Mouse (Mus musculus): ENCODE results near the gene 2410131K14Rik. TPM values are rescaled to one million over a fixed set of nuclear protein-coding genes. Genes with fewer than 3 reads are reported as not detected.

The 2410131K14Rik gene
- polyA plus RNA-seq, 1 experiment from 2014 or later: 16.0 TPM

DNA sequence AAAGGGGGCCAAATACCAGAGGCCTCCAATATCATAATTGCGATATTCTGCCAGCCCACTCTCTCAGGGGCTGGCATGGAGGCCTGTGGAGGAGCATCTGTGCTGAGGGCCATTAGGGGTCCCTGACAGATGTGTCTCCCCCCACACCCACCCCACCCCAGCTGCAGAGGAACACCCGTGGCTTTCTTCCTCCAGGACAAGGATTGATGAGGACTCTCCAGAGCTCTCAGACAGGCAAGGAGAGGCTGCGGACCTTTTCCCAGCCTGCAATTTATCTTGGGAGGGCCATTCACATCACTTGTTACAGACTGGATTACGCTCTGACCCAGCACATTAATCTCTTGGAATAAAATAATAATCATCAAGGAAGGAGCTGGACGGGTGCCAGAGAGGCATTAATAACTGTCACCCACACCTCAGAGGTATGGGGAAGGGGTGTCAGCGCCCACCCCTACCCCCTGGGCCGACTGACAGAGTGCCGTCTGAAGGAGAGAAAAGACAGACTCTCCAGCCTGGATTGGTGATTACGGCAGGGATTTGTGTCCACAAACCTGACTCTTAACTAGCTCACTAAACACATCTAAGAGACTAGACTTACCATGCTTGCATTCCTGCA lies 21.8 kb upstream of the 2410131K14Rik start:
- Histone ChIP-seq H3K36me3 (ENCODE audit: control insufficient read depth, insufficient read depth, low read length) (peaks cover 15% of the 10 kb centered on the region; the same call in 1 of the 2 replicates), H3K9me3 (ENCODE audit: control insufficient read depth, low read length) (no peaks in the 10 kb centered on the region), H3K27me3 (ENCODE audit: control insufficient read depth, insufficient read depth, low read length) (no peaks in the 10 kb centered on the region), H3K27ac (ENCODE audit: low read depth, low read length) (no peak overlapping the region; the same call in 1 of the 2 replicates), H3K9ac (replicated peaks; ENCODE audit: low read depth, low read length) (no peak overlapping the region), H3K4me1 (ENCODE audit: control insufficient read depth, insufficient read depth, low read length) (no peaks in the 10 kb centered on the region), H3K4me2 (ENCODE audit: low read depth, low read length) (no peak overlapping the region), H3K4me3 (ENCODE audit: low read depth, low read length) (no peak overlapping the region)
- no peak for ATAC-seq (ENCODE audit: low read depth)
- 40% methylated on average over 9 of the region's 9 CpGs for WGBS

- Histone ChIP-seq H3K9ac (replicated peaks; ENCODE audit: low read depth, low read length) (no peak overlapping the region), H3K4me2 (ENCODE audit: low read depth, low read length) (no peak overlapping the region), H3K27me3 (ENCODE audit: control insufficient read depth, insufficient read depth, low read length) (no peaks in the 10 kb centered on the region), H3K27ac (ENCODE audit: low read depth, low read length) (no peak overlapping the region), H3K4me3 (ENCODE audit: low read depth, low read length) (no peak overlapping the region), H3K4me1 (ENCODE audit: control insufficient read depth, insufficient read depth, low read length) (no peaks in the 10 kb centered on the region), H3K9me3 (ENCODE audit: control insufficient read depth, low read length) (no peaks in the 10 kb centered on the region), H3K36me3 (ENCODE audit: control insufficient read depth, insufficient read depth, low read length) (peaks cover 47% of the 10 kb centered on the region)
- ATAC-seq (ENCODE audit: low read depth): no peak
- WGBS: 94% methylated on average over 13 of the region's 13 CpGs
These were observed 14.9 kb upstream of the 2410131K14Rik start for GRCm38 (mm10) chr5:118230071-118230611.

DNA sequence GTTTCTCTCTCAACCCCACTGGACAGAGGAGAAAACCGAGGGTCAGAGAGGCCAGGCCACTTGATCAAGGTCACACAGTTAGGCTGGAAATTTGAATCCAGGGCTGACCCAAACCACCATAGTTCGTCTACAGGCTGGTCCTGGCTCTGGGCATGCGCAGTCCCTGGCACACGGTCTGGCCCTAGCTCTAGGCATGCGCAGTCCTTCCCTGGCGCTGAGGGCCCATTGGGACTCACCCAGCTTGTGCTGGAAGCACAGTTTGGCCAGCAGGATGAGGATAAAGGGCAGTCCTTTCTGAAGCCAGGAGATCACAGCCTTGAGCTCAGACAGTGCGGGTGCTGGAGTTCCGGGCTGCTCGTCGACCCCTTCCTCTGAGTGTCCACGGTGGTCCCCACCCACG lies 8.1 kb upstream of the 2410131K14Rik start:
- Histone ChIP-seq H3K4me1 (ENCODE audit: control insufficient read depth, insufficient read depth, low read length) (no peaks in the 10 kb centered on the region), H3K36me3 (ENCODE audit: control insufficient read depth, insufficient read depth, low read length) (peaks cover 29% of the 10 kb centered on the region), H3K9ac (replicated peaks; ENCODE audit: low read depth, low read length) (no peak overlapping the region), H3K4me2 (ENCODE audit: low read depth, low read length) (no peak overlapping the region), H3K4me3 (ENCODE audit: low read depth, low read length) (no peak overlapping the region), H3K27ac (ENCODE audit: low read depth, low read length) (no peak overlapping the region), H3K27me3 (ENCODE audit: control insufficient read depth, insufficient read depth, low read length) (no peaks in the 10 kb centered on the region), H3K9me3 (ENCODE audit: control insufficient read depth, low read length) (no peaks in the 10 kb centered on the region)
- no peak for ATAC-seq (ENCODE audit: low read depth)
- 82% methylated on average over 12 of the region's 12 CpGs for WGBS

DNA sequence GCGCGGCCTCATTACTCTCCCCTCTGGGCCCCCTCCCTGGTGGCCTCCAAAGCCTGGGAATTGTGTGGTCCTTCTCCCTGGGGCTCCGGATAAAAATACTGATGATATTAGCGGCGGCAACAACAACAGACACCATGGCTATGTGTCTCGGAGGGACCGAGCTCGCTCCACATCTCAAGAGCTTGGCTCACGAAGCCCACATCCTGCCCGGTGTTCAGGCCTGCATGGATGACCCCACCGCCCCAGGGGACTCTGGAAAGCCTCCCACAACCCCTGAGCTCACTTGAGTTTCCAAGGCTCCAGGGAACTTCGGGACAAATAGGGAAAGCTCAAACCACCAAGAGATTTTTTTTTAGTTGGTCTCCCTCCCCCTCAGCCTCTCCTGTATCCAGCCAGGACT lies 5.4 kb upstream of the 2410131K14Rik start:
- H3K4me3 ChIP-seq (ENCODE audit: low read depth, low read length): no peak overlapping the region
- no peaks in the 10 kb centered on the region for H3K27me3 ChIP-seq (ENCODE audit: control insufficient read depth, insufficient read depth, low read length)
- no peak for ATAC-seq (ENCODE audit: low read depth)
- no peak overlapping the region for H3K9ac ChIP-seq (replicated peaks; ENCODE audit: low read depth, low read length)
- no peak overlapping the region for H3K4me2 ChIP-seq (ENCODE audit: low read depth, low read length)
- H3K4me1 ChIP-seq (ENCODE audit: control insufficient read depth, insufficient read depth, low read length): peaks cover 8% of the 10 kb centered on the region
- no peaks in the 10 kb centered on the region for H3K9me3 ChIP-seq (ENCODE audit: control insufficient read depth, low read length)
- peaks cover 16% of the 10 kb centered on the region; the same call in 1 of the 2 replicates for H3K36me3 ChIP-seq (ENCODE audit: control insufficient read depth, insufficient read depth, low read length)
- WGBS: 89% methylated on average over 12 of the region's 12 CpGs
- no peak overlapping the region for H3K27ac ChIP-seq (ENCODE audit: low read depth, low read length)

DNA sequence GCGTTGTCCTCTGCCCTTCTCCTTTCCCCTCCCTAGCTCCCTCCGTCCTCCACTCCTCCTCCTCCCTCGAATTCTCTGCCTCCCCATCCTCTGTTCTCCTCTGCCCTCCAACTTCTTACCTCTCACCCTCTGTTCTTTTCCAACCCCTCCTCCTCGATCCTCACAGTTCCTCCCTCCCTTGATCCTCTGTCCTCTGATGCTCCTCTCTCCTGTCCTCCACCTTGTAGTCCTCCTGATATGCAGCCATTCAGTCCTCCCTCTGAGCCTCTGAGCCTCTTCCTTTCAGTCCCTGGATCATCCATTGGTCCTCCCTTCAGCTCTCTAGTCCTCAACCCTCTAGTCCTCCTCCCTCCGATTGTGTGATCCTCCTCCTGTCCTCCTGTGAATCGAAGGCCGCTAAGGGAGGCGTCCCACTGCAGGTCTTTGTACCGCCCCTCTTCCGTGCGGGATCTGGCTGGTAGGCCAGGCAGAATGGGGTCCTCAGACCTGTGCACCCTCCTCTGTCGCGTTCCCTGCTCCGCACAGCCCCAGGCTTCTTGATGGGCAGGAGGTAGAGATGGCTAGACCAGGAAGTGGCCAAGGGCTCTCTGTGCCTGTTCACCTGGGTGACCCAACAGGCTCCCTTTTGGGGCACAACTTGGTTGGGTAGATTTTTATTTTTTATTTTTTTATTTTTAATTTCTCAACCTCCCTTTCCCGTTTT lies 730 bp downstream of the 2410131K14Rik start:
- WGBS: 7% methylated on average over 15 of the region's 15 CpGs
- H3K36me3 ChIP-seq (ENCODE audit: control insufficient read depth, insufficient read depth, low read length): peaks cover 6% of the 10 kb centered on the region
- H3K27me3 ChIP-seq (ENCODE audit: control insufficient read depth, insufficient read depth, low read length): no peaks in the 10 kb centered on the region
- H3K9ac ChIP-seq (replicated peaks; ENCODE audit: low read depth, low read length): peak overlapping the region; percentile 47
- H3K9me3 ChIP-seq (ENCODE audit: control insufficient read depth, low read length): no peaks in the 10 kb centered on the region
- peak overlapping the region; percentile 81 for H3K27ac ChIP-seq (ENCODE audit: low read depth, low read length)
- no peak for ATAC-seq (ENCODE audit: low read depth)
- peak overlapping the region; percentile 57 for H3K4me3 ChIP-seq (ENCODE audit: low read depth, low read length)
- peak overlapping the region; percentile 81 for H3K4me2 ChIP-seq (ENCODE audit: low read depth, low read length)
- peaks cover 23% of the 10 kb centered on the region for H3K4me1 ChIP-seq (ENCODE audit: control insufficient read depth, insufficient read depth, low read length)

DNA sequence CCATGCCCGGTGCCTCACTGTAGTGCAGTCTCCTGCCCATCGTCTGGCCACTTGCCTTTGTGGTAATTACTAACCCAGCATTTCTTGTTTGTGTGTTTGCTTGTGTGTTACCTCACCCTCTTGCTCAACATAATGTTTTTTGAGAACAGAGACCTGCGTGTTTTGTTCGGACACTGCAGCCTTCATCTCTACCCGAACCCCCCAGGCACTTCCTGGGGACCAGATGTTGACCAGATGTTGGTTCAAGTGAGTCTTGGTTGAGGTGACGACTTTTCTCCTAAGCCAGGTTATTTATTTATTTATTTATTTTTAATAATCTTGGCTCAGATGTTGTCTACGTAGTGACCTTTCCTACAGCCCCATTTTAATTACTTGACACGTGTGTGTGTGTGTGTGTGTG lies 2.4 kb downstream of the 2410131K14Rik start:
- ATAC-seq (ENCODE audit: low read depth): no peak
- WGBS: 89% methylated on average over 8 of the region's 8 CpGs
- Histone ChIP-seq H3K9me3 (ENCODE audit: control insufficient read depth, low read length) (no peaks in the 10 kb centered on the region), H3K4me1 (ENCODE audit: control insufficient read depth, insufficient read depth, low read length) (peaks cover 23% of the 10 kb centered on the region), H3K27ac (ENCODE audit: low read depth, low read length) (no peak overlapping the region), H3K4me3 (ENCODE audit: low read depth, low read length) (no peak overlapping the region), H3K4me2 (ENCODE audit: low read depth, low read length) (no peak overlapping the region), H3K9ac (replicated peaks; ENCODE audit: low read depth, low read length) (no peak overlapping the region), H3K27me3 (ENCODE audit: control insufficient read depth, insufficient read depth, low read length) (no peaks in the 10 kb centered on the region), H3K36me3 (ENCODE audit: control insufficient read depth, insufficient read depth, low read length) (no peaks in the 10 kb centered on the region; the same call in 1 of the 2 replicates)

- Histone ChIP-seq H3K9me3 (ENCODE audit: control insufficient read depth, low read length) (no peaks in the 10 kb centered on the region), H3K4me3 (ENCODE audit: low read depth, low read length) (no peak overlapping the region), H3K4me1 (ENCODE audit: control insufficient read depth, insufficient read depth, low read length) (peaks cover 12% of the 10 kb centered on the region), H3K4me2 (ENCODE audit: low read depth, low read length) (no peak overlapping the region), H3K27ac (ENCODE audit: low read depth, low read length) (no peak overlapping the region), H3K36me3 (ENCODE audit: control insufficient read depth, insufficient read depth, low read length) (no peaks in the 10 kb centered on the region; the same call in 1 of the 2 replicates), H3K9ac (replicated peaks; ENCODE audit: low read depth, low read length) (no peak overlapping the region), H3K27me3 (ENCODE audit: control insufficient read depth, insufficient read depth, low read length) (no peaks in the 10 kb centered on the region)
- no peak for ATAC-seq (ENCODE audit: low read depth)
- WGBS: 80% methylated on average over 7 of the region's 7 CpGs
These were observed 6.0 kb downstream of the 2410131K14Rik start for GRCm38 (mm10) chr5:118250987-118251386.

GRCm38 (mm10) chr5:118253551-118253950 lies 8.5 kb downstream of the 2410131K14Rik start:
- H3K9me3 ChIP-seq (ENCODE audit: control insufficient read depth, low read length): no peaks in the 10 kb centered on the region
- no peak overlapping the region for H3K4me3 ChIP-seq (ENCODE audit: low read depth, low read length)
- H3K4me2 ChIP-seq (ENCODE audit: low read depth, low read length): no peak overlapping the region
- H3K9ac ChIP-seq (replicated peaks; ENCODE audit: low read depth, low read length): no peak overlapping the region
- peaks cover 3% of the 10 kb centered on the region; the same call in 1 of the 2 replicates for H3K36me3 ChIP-seq (ENCODE audit: control insufficient read depth, insufficient read depth, low read length)
- H3K27me3 ChIP-seq (ENCODE audit: control insufficient read depth, insufficient read depth, low read length): no peaks in the 10 kb centered on the region
- H3K27ac ChIP-seq (ENCODE audit: low read depth, low read length): no peak overlapping the region
- no peak for ATAC-seq (ENCODE audit: low read depth)
- no peaks in the 10 kb centered on the region for H3K4me1 ChIP-seq (ENCODE audit: control insufficient read depth, insufficient read depth, low read length)
- WGBS: 96% methylated on average over 3 of the region's 3 CpGs

DNA sequence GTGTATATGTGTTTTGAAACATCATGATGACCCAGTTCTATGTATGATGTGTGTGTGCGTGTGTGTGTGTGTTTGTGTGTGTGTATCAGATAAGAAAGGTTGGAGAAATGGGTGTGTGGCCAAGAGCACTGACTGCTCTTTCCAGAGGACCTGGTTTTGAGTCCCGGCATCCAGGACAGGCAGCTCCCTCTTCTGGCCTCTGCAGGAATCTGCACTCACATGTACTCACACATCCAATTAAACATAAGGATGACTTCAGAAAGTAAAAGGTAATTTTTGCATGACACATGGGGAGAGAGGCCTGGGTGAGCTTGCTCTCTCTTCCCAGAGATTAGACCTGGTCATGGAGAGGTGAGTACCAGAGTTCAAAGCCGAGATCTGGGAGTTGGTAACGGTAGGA lies 12.0 kb downstream of the 2410131K14Rik start:
- 94% methylated on average over 4 of the region's 4 CpGs for WGBS
- Histone ChIP-seq H3K27me3 (ENCODE audit: control insufficient read depth, insufficient read depth, low read length) (no peaks in the 10 kb centered on the region), H3K27ac (ENCODE audit: low read depth, low read length) (no peak overlapping the region), H3K4me1 (ENCODE audit: control insufficient read depth, insufficient read depth, low read length) (no peaks in the 10 kb centered on the region), H3K4me2 (ENCODE audit: low read depth, low read length) (no peak overlapping the region), H3K9me3 (ENCODE audit: control insufficient read depth, low read length) (no peaks in the 10 kb centered on the region), H3K4me3 (ENCODE audit: low read depth, low read length) (no peak overlapping the region), H3K9ac (replicated peaks; ENCODE audit: low read depth, low read length) (no peak overlapping the region), H3K36me3 (ENCODE audit: control insufficient read depth, insufficient read depth, low read length) (peaks cover 29% of the 10 kb centered on the region)
- no peak for ATAC-seq (ENCODE audit: low read depth)

All from neural tube, embryonic 14.5 days (tissue).